Mouse (Mus musculus) midbrain, embryonic 16.5 days (tissue): ENCODE data around the gene Use1. TPM values are rescaled to one million over a fixed set of nuclear protein-coding genes. Genes with fewer than 3 reads are reported as not detected.
A peak's percentile ranks its signal among the peaks of the same experiment; 100 is the strongest.

ENCODE experiments used
- ATAC-seq: fragments of 200-750 bp; cut with Nextera tagmentation; 2 replicates; pipeline ENCODE4 v1.8.0; 2017; ENCODE audit warnings: moderate TSS enrichment
- H3K27ac ChIP-seq: fragments of 300-500 bp; sonication (generic); 2 replicates; pipeline ENCODE4 v1.5.1; 2014; ENCODE audit warnings: mild to moderate bottlenecking, low read length, mixed read lengths
- H3K27me3 ChIP-seq: fragments of 300-500 bp; sonication (generic); 2 replicates; pipeline ENCODE4 v1.6.1; 2014; ENCODE audit warnings: low read depth, low read length, mixed read lengths; ENCODE audit not compliant: control insufficient read depth, insufficient read depth
- H3K36me3 ChIP-seq: fragments of 300-500 bp; sonication (generic); 2 replicates; pipeline ENCODE4 v1.6.1; 2014; ENCODE audit warnings: mild to moderate bottlenecking, low read length, moderate library complexity, mixed read lengths; ENCODE audit not compliant: control insufficient read depth, insufficient read depth
- H3K4me1 ChIP-seq: fragments of 300-500 bp; sonication (generic); 2 replicates; pipeline ENCODE4 v1.6.1; 2014; ENCODE audit warnings: mild to moderate bottlenecking, low read length, mixed read lengths; ENCODE audit not compliant: control insufficient read depth, insufficient read depth
- H3K4me2 ChIP-seq: fragments of 300-500 bp; sonication (generic); 2 replicates; pipeline ENCODE4 v1.6.1; 2014; ENCODE audit warnings: mild to moderate bottlenecking, low read length, mixed read lengths
- H3K4me3 ChIP-seq: fragments of 300-500 bp; sonication (generic); 2 replicates; pipeline ENCODE4 v1.5.1; 2014; ENCODE audit warnings: low read depth, mild to moderate bottlenecking, low read length, moderate library complexity, mixed read lengths
- H3K9ac ChIP-seq: fragments of 300-500 bp; sonication (generic); 2 replicates; pipeline ENCODE4 v1.6.1; 2014; ENCODE audit warnings: low read depth, low read length, mixed read lengths
- H3K9me3 ChIP-seq: fragments of 300-500 bp; sonication (generic); replicated peaks from 2 replicates; pipeline ENCODE4 v1.6.1; 2014; ENCODE audit warnings: mild to moderate bottlenecking, low read length, mixed read lengths; ENCODE audit not compliant: control insufficient read depth, poor library complexity, severe bottlenecking
- WGBS: fragments of 180-500 bp; shearing (Covaris S2); extraction: QIAGEN DNeasy Blood & Tissue Kit; methylation state at CpG from one replicate; pipeline ENCODE4 v1.1.7; 2014; 5-methylcytosine and 5-hydroxymethylcytosine counted together
- polyA plus RNA-seq: library from polyadenylated mRNA; unstranded; fragments of >200 nt; fragmentation: Nextera tagmentation; extraction: Ambion mirVana; gene quantifications from 2 replicates; pipeline ENCODE4 v1.2.1, GENCODE M21; 2015

Gene Use1
- polyA plus RNA-seq, 1 experiment from 2014 or later: 123 TPM

DNA sequence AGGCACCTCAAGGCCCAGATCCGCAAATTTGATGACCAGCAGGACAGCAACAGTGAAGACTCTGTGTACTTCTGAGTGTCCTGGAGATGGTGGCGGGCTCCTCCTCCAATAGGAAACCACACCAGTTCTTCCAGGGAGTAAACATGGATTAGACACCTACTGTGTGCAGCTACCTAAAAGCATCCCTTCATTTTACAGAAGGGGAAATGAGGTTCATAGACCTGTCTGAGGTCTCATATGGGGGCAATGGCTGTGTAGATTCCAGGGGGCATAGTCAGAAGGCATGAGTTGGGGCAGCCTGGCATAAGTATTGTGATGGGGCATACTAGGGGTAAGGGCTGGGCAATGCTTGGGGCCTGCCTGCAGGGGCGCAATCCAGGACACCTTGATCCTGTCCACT is 6.4 kb downstream of the Use1 start:
- no peak overlapping the region for H3K4me3 ChIP-seq
- no peak overlapping the region for H3K9ac ChIP-seq
- no peaks in the 10 kb centered on the region for H3K9me3 ChIP-seq
- peaks cover 29% of the 10 kb centered on the region for H3K4me1 ChIP-seq
- peaks cover 6% of the 10 kb centered on the region; the same call in 1 of the 2 replicates for H3K36me3 ChIP-seq
- H3K27ac ChIP-seq: no peak overlapping the region
- H3K4me2 ChIP-seq: no peak overlapping the region
- WGBS: 93% methylated on average over 3 of the region's 3 CpGs
- no peak for ATAC-seq
- no peaks in the 10 kb centered on the region for H3K27me3 ChIP-seq

DNA sequence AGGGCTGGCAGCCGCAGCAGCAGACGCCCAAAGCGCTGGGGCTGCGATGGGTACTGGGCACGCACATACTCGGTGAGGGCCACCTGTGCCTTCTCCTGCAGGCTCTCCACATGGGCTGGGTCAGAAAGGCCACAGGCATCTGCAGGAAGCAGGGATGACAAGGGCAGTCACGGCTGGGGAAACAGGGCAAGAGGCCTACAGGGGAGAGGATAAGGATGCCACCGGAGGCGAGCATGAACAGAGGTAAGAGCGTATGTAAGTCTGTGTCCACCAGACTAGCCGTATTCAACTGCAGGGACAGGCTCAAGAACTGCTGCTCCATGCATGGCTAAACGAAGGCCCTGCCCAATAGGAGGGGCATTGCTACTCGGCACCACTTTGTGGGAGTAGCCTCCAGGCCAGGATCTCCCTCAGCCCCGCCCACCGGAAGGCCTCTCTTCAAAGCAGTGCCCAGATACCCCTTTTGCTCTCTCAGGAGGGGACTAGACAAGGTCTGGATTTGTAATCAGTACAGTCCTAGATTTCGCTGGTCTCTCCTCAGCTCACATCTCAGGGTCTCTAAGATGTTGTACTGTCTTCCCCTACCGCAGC is 8.1 kb downstream of the Use1 start:
- Histone ChIP-seq H3K27ac (peak overlapping the region; percentile 69; the same call in 1 of the 2 replicates), H3K36me3 (peaks cover 6% of the 10 kb centered on the region; the same call in 1 of the 2 replicates), H3K4me2 (peak overlapping the region; percentile 75; the same call in 1 of the 2 replicates), H3K4me3 (no peak overlapping the region), H3K27me3 (no peaks in the 10 kb centered on the region), H3K9me3 (no peaks in the 10 kb centered on the region), H3K9ac (no peak overlapping the region), H3K4me1 (peaks cover 30% of the 10 kb centered on the region)
- no peak for ATAC-seq
- WGBS: 76% methylated on average over 17 of the region's 17 CpGs

DNA sequence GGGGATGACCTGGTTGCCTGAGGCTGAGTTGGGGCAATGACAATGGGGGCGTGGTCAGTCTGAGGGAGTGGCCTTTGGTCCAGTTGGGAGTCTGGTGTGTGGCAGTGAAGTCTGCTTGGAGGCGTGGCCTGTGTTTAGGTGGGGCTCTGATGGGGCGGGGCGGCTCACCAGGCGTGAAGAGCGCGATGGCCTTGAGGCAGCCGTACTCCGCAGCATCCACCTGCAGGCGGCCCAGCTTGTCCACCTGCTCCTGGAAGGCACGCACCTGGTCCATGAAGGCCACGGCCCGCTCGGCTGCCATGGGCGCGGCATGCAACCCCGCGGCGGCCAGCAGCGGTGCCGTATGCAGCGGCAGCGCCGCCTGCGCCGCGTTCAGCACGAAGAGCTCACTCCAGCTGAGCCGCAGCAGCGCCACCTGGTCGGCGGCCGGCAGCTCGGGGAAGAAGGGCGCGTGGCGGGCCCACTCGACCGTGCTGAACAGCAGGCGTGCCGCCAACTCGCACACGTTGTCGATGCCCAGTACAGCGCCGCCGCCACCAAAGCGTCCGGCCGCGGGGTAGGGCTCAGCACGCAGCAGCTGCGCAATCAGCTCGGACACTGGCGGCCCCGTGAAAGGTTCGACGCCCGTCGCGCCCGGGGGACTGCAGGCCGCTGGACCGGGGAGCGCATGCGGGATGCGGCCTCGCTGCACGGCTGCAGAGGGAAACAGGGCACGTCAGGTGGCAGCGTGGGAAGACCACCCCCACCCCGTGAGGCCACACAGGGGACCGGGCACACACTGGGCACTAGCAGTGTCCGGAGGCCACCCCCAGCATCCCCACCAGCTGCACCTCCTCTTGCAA is 9.2 kb downstream of the Use1 start:
- peak overlapping the region; percentile 42 for H3K4me3 ChIP-seq
- 6% methylated on average over 71 of the region's 74 CpGs for WGBS
- ATAC-seq: no peak
- peaks cover 35% of the 10 kb centered on the region for H3K4me1 ChIP-seq
- no peaks in the 10 kb centered on the region for H3K27me3 ChIP-seq
- peak overlapping the region; percentile 73 for H3K9ac ChIP-seq
- peak overlapping the region; percentile 75 for H3K4me2 ChIP-seq
- no peaks in the 10 kb centered on the region for H3K9me3 ChIP-seq
- H3K36me3 ChIP-seq: peaks cover 6% of the 10 kb centered on the region; the same call in 1 of the 2 replicates
- H3K27ac ChIP-seq: peak overlapping the region; percentile 69

DNA sequence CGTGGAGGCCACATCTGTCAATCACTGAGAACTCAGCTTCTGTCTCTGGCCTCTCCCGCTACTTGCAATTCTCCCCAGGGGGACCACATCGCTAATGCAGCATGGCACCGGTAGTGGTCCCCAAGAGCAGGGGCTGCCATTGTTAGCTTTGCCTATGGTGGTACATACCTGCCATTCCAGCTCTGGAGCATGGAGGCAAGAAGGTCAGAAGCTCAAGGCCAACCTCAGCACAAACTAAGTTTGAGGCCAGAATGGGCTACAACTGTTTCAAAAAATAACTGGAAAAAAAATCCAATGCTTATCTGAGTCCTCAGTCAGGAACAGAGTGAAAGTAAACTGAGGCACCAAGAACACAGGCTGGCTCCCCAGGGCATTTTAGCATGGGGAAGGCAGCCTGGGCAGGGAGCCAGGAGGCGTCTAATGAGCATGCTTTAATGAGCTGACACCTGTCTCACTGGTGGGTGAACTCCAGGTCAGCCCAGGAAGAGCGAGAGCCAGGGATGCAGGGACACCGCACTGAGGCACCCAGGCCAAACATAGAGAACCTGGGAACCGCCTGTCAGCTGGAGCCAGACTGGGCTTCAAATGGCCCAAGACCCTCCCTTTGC is 9.9 kb downstream of the Use1 start:
- Histone ChIP-seq H3K27me3 (no peaks in the 10 kb centered on the region), H3K36me3 (peaks cover 6% of the 10 kb centered on the region; the same call in 1 of the 2 replicates), H3K9ac (peak overlapping the region; percentile 73), H3K4me3 (peak overlapping the region; percentile 42), H3K9me3 (no peaks in the 10 kb centered on the region), H3K27ac (peak overlapping the region; percentile 69), H3K4me1 (peaks cover 37% of the 10 kb centered on the region), H3K4me2 (peak overlapping the region; percentile 75)
- WGBS: 31% methylated on average over 8 of the region's 8 CpGs
- ATAC-seq: no peak

DNA sequence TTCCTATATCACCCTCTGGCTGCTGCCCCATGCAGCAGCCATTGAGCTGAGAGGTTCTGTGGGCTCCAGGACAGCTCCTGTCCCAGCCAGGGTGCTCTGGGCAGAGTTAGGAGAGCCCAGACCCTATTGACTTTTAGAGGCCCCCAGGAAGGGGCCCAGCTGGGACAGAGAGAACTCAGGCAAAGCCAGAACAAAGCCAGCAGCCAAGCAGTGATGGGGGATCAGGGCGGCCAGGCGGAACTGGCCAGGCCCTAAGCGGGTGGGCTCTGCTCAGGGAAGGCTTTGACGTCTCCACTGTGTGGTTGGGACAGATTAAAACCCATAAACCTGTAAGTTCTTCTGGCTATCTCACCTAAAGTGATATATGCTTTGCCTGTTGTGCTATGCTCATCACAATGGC is 12.4 kb downstream of the Use1 start:
- 29% methylated on average over 4 of the region's 4 CpGs for WGBS
- Histone ChIP-seq H3K9ac (no peak overlapping the region; the same call in 1 of the 2 replicates), H3K36me3 (peaks cover 2% of the 10 kb centered on the region; the same call in 1 of the 2 replicates), H3K9me3 (no peaks in the 10 kb centered on the region), H3K4me2 (peak overlapping the region; percentile 99), H3K27me3 (no peaks in the 10 kb centered on the region), H3K27ac (no peak overlapping the region), H3K4me3 (no peak overlapping the region), H3K4me1 (peaks cover 41% of the 10 kb centered on the region)
- ATAC-seq: no peak

DNA sequence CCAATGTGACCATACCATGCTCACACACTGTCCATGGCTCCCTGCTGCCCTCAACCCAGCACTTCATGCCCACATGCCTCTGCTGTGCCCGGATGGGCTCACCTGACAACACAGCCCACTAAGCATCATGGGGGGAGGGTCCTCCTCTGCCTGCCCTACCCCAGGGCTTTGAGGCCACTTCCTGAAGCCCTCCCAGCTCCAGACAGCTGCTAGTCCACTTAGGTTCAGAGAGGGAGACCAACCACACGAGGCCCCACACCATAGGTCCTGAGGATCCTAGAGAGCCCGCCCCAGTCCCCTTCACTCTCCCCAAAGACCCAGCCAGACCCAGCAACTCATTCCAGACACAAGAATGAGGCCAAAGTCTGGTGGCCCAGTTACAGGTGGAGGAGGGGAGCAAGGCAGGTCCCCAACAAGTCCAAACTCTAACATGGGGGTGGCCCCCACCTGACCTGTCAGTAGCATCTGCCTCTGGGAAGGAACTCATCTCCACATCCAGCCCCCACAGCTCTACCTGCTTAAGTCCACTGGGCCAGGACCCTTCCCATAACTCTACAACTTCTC is 12.9 kb downstream of the Use1 start:
- H3K4me1 ChIP-seq: peaks cover 41% of the 10 kb centered on the region
- H3K27me3 ChIP-seq: no peaks in the 10 kb centered on the region
- no peaks in the 10 kb centered on the region for H3K36me3 ChIP-seq
- no peaks in the 10 kb centered on the region for H3K9me3 ChIP-seq
- 43% methylated on average over 3 of the region's 3 CpGs for WGBS
- ATAC-seq: no peak
- H3K27ac ChIP-seq: no peak overlapping the region
- peak overlapping the region; percentile 72 for H3K4me3 ChIP-seq
- H3K9ac ChIP-seq: peak overlapping the region; percentile 86; the same call in 1 of the 2 replicates
- H3K4me2 ChIP-seq: peak overlapping the region; percentile 99

DNA sequence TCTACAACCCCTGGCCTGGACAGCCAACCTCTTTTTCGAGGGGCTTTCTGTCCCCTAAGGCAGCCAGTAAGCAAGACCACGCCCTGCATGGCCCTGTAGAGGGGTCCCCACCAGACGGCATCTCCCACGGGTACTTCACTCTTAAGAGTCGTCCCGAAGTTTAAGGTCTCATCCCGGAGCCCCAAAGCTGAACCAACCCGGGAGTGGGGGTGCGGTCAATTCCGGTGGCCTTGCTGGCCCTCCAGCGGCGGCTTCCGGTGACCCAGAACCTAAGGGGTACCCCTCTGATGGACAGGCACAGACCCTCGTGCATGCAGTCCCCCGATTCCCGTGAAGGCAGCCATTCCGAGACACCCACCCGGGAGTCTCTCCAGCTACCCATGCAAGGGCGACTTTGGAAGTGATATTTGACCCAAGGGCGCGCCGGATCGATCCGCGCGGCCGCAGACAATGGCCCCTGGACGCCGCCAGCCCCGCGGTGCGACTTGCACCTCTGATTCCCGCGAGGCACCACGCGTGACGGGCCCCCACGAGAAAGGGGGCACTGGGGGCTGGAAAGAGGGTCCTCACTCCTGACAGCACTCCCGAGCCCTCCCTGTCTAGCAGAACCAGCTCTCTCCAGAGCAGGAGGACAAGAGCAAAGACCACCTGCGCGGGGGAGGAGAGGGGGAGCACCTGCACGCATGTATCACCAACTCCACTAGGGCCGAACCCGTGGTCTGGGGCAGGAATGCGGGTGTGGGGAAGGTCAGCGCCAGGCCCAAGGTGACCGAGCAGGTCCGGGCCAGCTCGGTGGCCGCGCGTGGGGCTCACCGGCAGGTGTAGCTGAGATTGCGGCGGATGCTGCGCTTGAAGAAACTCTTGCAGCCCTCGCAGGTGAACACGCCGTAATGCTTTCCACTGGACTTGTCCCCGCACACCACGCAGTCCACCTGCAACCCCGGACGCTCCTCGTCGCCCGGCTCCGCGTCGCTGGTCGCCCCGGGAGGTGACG is 13.8 kb downstream of the Use1 start:
- H3K27me3 ChIP-seq: no peaks in the 10 kb centered on the region
- H3K36me3 ChIP-seq: no peaks in the 10 kb centered on the region
- H3K9ac ChIP-seq: peak overlapping the region; percentile 86
- peaks cover 38% of the 10 kb centered on the region for H3K4me1 ChIP-seq
- no peaks in the 10 kb centered on the region for H3K9me3 ChIP-seq
- H3K4me2 ChIP-seq: peak overlapping the region; percentile 99
- H3K4me3 ChIP-seq: peak overlapping the region; percentile 72
- under 1% methylated on average over 68 of the region's 72 CpGs for WGBS
- no peak overlapping the region for H3K27ac ChIP-seq
- no peak for ATAC-seq

DNA sequence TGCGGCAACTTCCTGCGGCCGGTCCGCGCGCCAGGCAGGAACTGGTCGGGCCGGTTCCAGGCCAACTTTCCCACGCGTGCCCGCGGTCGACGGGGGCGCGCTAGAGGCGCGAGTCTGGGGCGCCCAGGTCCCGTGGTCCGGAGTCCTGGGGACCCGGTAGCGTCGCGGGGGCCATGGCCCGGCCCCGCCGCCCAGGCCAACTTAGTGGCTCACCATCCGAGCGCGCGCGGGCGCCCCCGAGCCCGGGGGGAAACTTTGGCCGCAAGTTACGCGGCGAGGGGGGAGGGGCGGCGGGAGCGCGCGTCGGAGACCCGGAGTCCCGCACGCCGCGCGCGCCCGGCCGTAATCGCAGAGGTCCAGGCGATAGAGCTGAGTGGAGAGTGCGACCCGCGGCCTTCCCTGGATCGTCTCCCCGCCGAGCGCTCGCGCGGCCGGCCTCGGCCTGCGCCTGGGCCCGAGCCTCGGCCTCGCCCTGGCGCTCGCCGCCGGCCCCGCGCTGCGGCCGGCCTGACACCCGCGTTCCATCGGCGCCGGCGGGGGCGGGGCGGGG is 14.8 kb downstream of the Use1 start, which contains the start of gene Nr2f6:
TSS of gene Nr2f6 (minus strand) at position 540 of the 550 bp plus-strand sequence.
- Histone ChIP-seq H3K27me3 (no peaks in the 10 kb centered on the region), H3K4me3 (peak within 1 kb of the TSS; percentile 72), H3K9me3 (no peaks in the 10 kb centered on the region), H3K36me3 (no peaks in the 10 kb centered on the region), H3K4me1 (peaks cover 27% of the 10 kb centered on the region), H3K4me2 (peak within 1 kb of the TSS; percentile 99), H3K27ac (peak within 1 kb of the TSS; percentile 78), H3K9ac (peak within 1 kb of the TSS; percentile 86)
- whole genome bisulfite sequencing: 1% methylated on average over 75 of the region's 89 CpGs
- ATAC-seq: peak; percentile 54
